Mouse (Mus musculus) midbrain, postnatal 0 days (tissue): Measurements from ENCODE around the gene Tada2b. TPM values are rescaled to one million over a fixed set of nuclear protein-coding genes. Genes with fewer than 3 reads are reported as not detected.

Experiments
- ATAC-seq: fragments of 200-750 bp; cut with Nextera tagmentation; 2 replicates; pipeline ENCODE4 v1.8.0; 2017; ENCODE audit warnings: moderate number of reproducible peaks, mild to moderate bottlenecking, moderate TSS enrichment, moderate library complexity; ENCODE audit not compliant: low FRiP score
- DNase-seq: peaks from one replicate; pipeline ENCODE4 v3.0.0-alpha.2; 2015; ENCODE audit warnings: low spot score
- H3K27ac ChIP-seq: fragments of 300-500 bp; sonication (generic); 2 replicates; pipeline ENCODE4 v1.5.1; 2014; ENCODE audit warnings: low read depth, mild to moderate bottlenecking, low read length, mixed read lengths
- H3K27me3 ChIP-seq: fragments of 300-500 bp; sonication (generic); 2 replicates; pipeline ENCODE4 v1.6.1; 2014; ENCODE audit warnings: low read length, control low read depth, mixed read lengths; ENCODE audit not compliant: insufficient read depth
- H3K36me3 ChIP-seq: fragments of 300-500 bp; sonication (generic); 2 replicates; pipeline ENCODE4 v1.6.1; 2014; ENCODE audit warnings: low read length, control low read depth, mixed read lengths; ENCODE audit not compliant: insufficient read depth
- H3K4me1 ChIP-seq: fragments of 300-500 bp; sonication (generic); 2 replicates; pipeline ENCODE4 v1.6.1; 2014; ENCODE audit warnings: mild to moderate bottlenecking, control low read depth, antibody characterized with exemption, low read length, mixed read lengths; ENCODE audit not compliant: insufficient read depth
- H3K4me2 ChIP-seq: fragments of 300-500 bp; sonication (generic); 2 replicates; pipeline ENCODE4 v1.6.1; 2014; ENCODE audit warnings: low read depth, mild to moderate bottlenecking, low read length, mixed read lengths; ENCODE audit not compliant: poor library complexity, severe bottlenecking
- H3K4me3 ChIP-seq: fragments of 300-500 bp; sonication (generic); 2 replicates; pipeline ENCODE4 v1.5.1; 2014; ENCODE audit warnings: low read depth, mild to moderate bottlenecking, low read length, moderate library complexity
- H3K9ac ChIP-seq: fragments of 300-500 bp; sonication (generic); replicated peaks from 2 replicates; pipeline ENCODE4 v1.6.1; 2014; ENCODE audit warnings: mild to moderate bottlenecking, low read length, moderate library complexity, mixed read lengths; ENCODE audit not compliant: poor library complexity, severe bottlenecking
- H3K9me3 ChIP-seq: fragments of 300-500 bp; sonication (generic); 2 replicates; pipeline ENCODE4 v1.6.1; 2016; ENCODE audit warnings: low read length, control low read depth
- CTCF ChIP-seq: IDR thresholded peaks from 2 replicates; pipeline ENCODE4 v1.5.1; 2016; ENCODE audit warnings: antibody characterized with exemption, mild to moderate bottlenecking
- WGBS: fragments of 180-500 bp; shearing (Covaris S2); extraction: QIAGEN DNeasy Blood & Tissue Kit; methylation state at CpG from one replicate; pipeline ENCODE4 v1.1.7; 2014; 5-methylcytosine and 5-hydroxymethylcytosine counted together
- polyA plus RNA-seq: library from polyadenylated mRNA; unstranded; fragments of >200 nt; fragmentation: Nextera tagmentation; extraction: Ambion mirVana; gene quantifications from 2 replicates; pipeline ENCODE4 v1.2.1, GENCODE M21; 2015
- total RNA-seq: library from RNA; depleted of rRNA; stranded (reverse); fragments of >200 nt; gene quantifications from 2 replicates; pipeline ENCODE4 v1.2.3, GENCODE M21; 2014

Tada2b gene
- total and polyA plus RNA-seq, 2 experiments from 2014 or later = 3.5 to 26.9 TPM

- Histone ChIP-seq H3K36me3 (peaks cover 57% of the 10 kb centered on the region), H3K4me3 (no peak overlapping the region), H3K9ac (no peak overlapping the region), H3K27ac (no peak overlapping the region), H3K27me3 (no peaks in the 10 kb centered on the region), H3K4me1 (no peaks in the 10 kb centered on the region), H3K9me3 (no peaks in the 10 kb centered on the region), H3K4me2 (no peak overlapping the region)
- TF ChIP-seq CTCF = no peak
- ATAC-seq (no peak), DNase-seq (no peak)
- 91% methylated on average over 6 of the region's 6 CpGs for WGBS
Observed at GRCm38 (mm10) chr5:36493919-36494318, 9.8 kb upstream of the Tada2b start.

- no peaks in the 10 kb centered on the region for H3K9me3 ChIP-seq
- ATAC-seq (no peak), DNase-seq (peak; percentile 62)
- TF ChIP-seq CTCF = peak; percentile 78
- no peak overlapping the region for H3K4me2 ChIP-seq
- peaks cover 29% of the 10 kb centered on the region for H3K36me3 ChIP-seq
- peaks cover 4% of the 10 kb centered on the region; the same call in 1 of the 2 replicates for H3K4me1 ChIP-seq
- no peak overlapping the region for H3K4me3 ChIP-seq
- H3K9ac ChIP-seq = no peak overlapping the region
- H3K27ac ChIP-seq = no peak overlapping the region
- H3K27me3 ChIP-seq = no peaks in the 10 kb centered on the region
- WGBS = 50% methylated on average over 2 of the region's 2 CpGs
Observed at GRCm38 (mm10) chr5:36489225-36489624, 5.1 kb upstream of the Tada2b start.

- Histone ChIP-seq H3K4me1 (peaks cover 11% of the 10 kb centered on the region; the same call in 1 of the 2 replicates), H3K27ac (no peak overlapping the region), H3K9ac (no peak overlapping the region), H3K36me3 (0 out of 2 replicates have a peak, but pooled peaks cover 4% of the 10 kb centered on the region), H3K4me2 (peak overlapping the region; percentile 97), H3K27me3 (no peaks in the 10 kb centered on the region), H3K4me3 (peak overlapping the region; percentile 50; the same call in 1 of the 2 replicates), H3K9me3 (no peaks in the 10 kb centered on the region)
- WGBS = 45% methylated on average over 19 of the region's 19 CpGs
- no peak for ATAC-seq
- TF ChIP-seq CTCF = no peak
- no peak for DNase-seq
Observed at GRCm38 (mm10) chr5:36485306-36485705, 1.2 kb upstream of the Tada2b start.

- ATAC-seq (peak; percentile 65), DNase-seq (peak; percentile 40)
- Histone ChIP-seq H3K9me3 (no peaks in the 10 kb centered on the region), H3K4me2 (peak overlapping the region; percentile 82), H3K27me3 (no peaks in the 10 kb centered on the region), H3K4me1 (peaks cover 11% of the 10 kb centered on the region; the same call in 1 of the 2 replicates), H3K27ac (peak overlapping the region; percentile 91), H3K4me3 (peak overlapping the region; percentile 50), H3K9ac (peak overlapping the region; percentile 61), H3K36me3 (0 out of 2 replicates have a peak, but pooled peaks cover 4% of the 10 kb centered on the region)
- TF ChIP-seq CTCF = no peak
- WGBS = 1% methylated on average over 48 of the region's 58 CpGs
Observed at GRCm38 (mm10) chr5:36483203-36484101, 633 bp downstream of the Tada2b start.

GRCm38 (mm10) chr5:36481114-36481513 is 3.0 kb downstream of the Tada2b start:
- Histone ChIP-seq H3K27me3 (no peaks in the 10 kb centered on the region), H3K36me3 (peaks cover 10% of the 10 kb centered on the region), H3K9ac (no peak overlapping the region), H3K4me1 (peaks cover 11% of the 10 kb centered on the region; the same call in 1 of the 2 replicates), H3K27ac (no peak overlapping the region), H3K4me2 (no peak overlapping the region), H3K4me3 (no peak overlapping the region), H3K9me3 (no peaks in the 10 kb centered on the region)
- ATAC-seq (no peak), DNase-seq (no peak)
- peak; percentile 61 for TF ChIP-seq CTCF
- WGBS = 78% methylated on average over 1 of the region's 1 CpGs

- ATAC-seq (no peak), DNase-seq (no peak)
- 92% methylated on average over 4 of the region's 4 CpGs for WGBS
- H3K4me1 ChIP-seq = peaks cover 11% of the 10 kb centered on the region; the same call in 1 of the 2 replicates
- TF ChIP-seq CTCF = no peak
- H3K27me3 ChIP-seq = no peaks in the 10 kb centered on the region
- no peak overlapping the region for H3K9ac ChIP-seq
- H3K4me3 ChIP-seq = no peak overlapping the region
- no peak overlapping the region for H3K4me2 ChIP-seq
- no peak overlapping the region for H3K27ac ChIP-seq
- H3K9me3 ChIP-seq = no peaks in the 10 kb centered on the region
- peaks cover 11% of the 10 kb centered on the region for H3K36me3 ChIP-seq
Observed at GRCm38 (mm10) chr5:36480398-36480797, 3.7 kb downstream of the Tada2b start.
